Mouse (Mus musculus) midbrain, embryonic 12.5 days (tissue): ENCODE data around the gene Itga10. TPM values are rescaled to one million over a fixed set of nuclear protein-coding genes. Genes with fewer than 3 reads are reported as not detected.
"Not testable (repeated sequence)": the region's sequence is repeated elsewhere in the genome, so short reads cannot be mapped to it uniquely, and the experiment has no call there.

Source experiments
- ATAC-seq: fragments of 200-750 bp; cut with Nextera tagmentation; 2 replicates; pipeline ENCODE4 v1.8.0; 2017; ENCODE audit warnings: low read depth, moderate TSS enrichment, moderate library complexity; ENCODE audit not compliant: low FRiP score
- H3K27ac ChIP-seq: fragments of 300-500 bp; sonication (generic); replicated peaks from 2 replicates; pipeline ENCODE4 v1.5.1; 2016; ENCODE audit warnings: mild to moderate bottlenecking
- H3K27me3 ChIP-seq: fragments of 300-500 bp; sonication (generic); 2 replicates; pipeline ENCODE4 v1.6.1; 2016; ENCODE audit warnings: mild to moderate bottlenecking
- H3K36me3 ChIP-seq: fragments of 300-500 bp; sonication (generic); 2 replicates; pipeline ENCODE4 v1.6.1; 2016
- H3K4me1 ChIP-seq: fragments of 300-500 bp; sonication (generic); 2 replicates; pipeline ENCODE4 v1.6.1; 2016
- H3K4me2 ChIP-seq: fragments of 300-500 bp; sonication (generic); replicated peaks from 2 replicates; pipeline ENCODE4 v1.6.1; 2016; ENCODE audit warnings: mild to moderate bottlenecking, moderate library complexity
- H3K4me3 ChIP-seq: fragments of 300-500 bp; sonication (generic); 2 replicates; pipeline ENCODE4 v1.5.1; 2016; ENCODE audit warnings: mild to moderate bottlenecking
- H3K9ac ChIP-seq: fragments of 300-500 bp; sonication (generic); replicated peaks from 2 replicates; pipeline ENCODE4 v1.6.1; 2016; ENCODE audit warnings: mild to moderate bottlenecking, moderate library complexity
- H3K9me3 ChIP-seq: fragments of 300-500 bp; sonication (generic); 2 replicates; pipeline ENCODE4 v1.6.1; 2016; ENCODE audit warnings: mild to moderate bottlenecking
- WGBS: fragments of 180-500 bp; shearing (Covaris S2); methylation state at CpG from one replicate; pipeline ENCODE4 v1.1.7; 2016; 5-methylcytosine and 5-hydroxymethylcytosine counted together
- polyA plus RNA-seq: library from polyadenylated mRNA; unstranded; fragments of >200 nt; fragmentation: Nextera tagmentation; extraction: Ambion mirVana; gene quantifications from 2 replicates; pipeline ENCODE4 v1.2.1, GENCODE M21; 2016

The Itga10 gene
- polyA plus RNA-seq, 1 experiment from 2014 or later = 0.85 TPM

GRCm38 (mm10) chr3:96602704-96603084 lies 42.7 kb upstream of the Itga10 start:
- WGBS = 34% methylated on average over 5 of the region's 5 CpGs
- Histone ChIP-seq H3K4me3 (peak overlapping the region; percentile 95), H3K27me3 (peaks cover 10% of the 10 kb centered on the region), H3K9ac (peak overlapping the region; percentile 98), H3K4me2 (peak overlapping the region; percentile 70), H3K4me1 (peaks cover 51% of the 10 kb centered on the region), H3K36me3 (peaks cover 7% of the 10 kb centered on the region), H3K27ac (peak overlapping the region; percentile 97), H3K9me3 (no peaks in the 10 kb centered on the region)
- no peak for ATAC-seq

GRCm38 (mm10) chr3:96603311-96603710 lies 42.1 kb upstream of the Itga10 start:
- Histone ChIP-seq H3K4me3 (peak overlapping the region; percentile 95), H3K36me3 (peaks cover 7% of the 10 kb centered on the region), H3K9me3 (no peaks in the 10 kb centered on the region), H3K27me3 (peaks cover 10% of the 10 kb centered on the region), H3K27ac (peak overlapping the region; percentile 97), H3K4me2 (peak overlapping the region; percentile 70), H3K9ac (peak overlapping the region; percentile 98), H3K4me1 (peaks cover 45% of the 10 kb centered on the region)
- WGBS = 45% methylated on average over 5 of the region's 5 CpGs
- ATAC-seq = no peak

GRCm38 (mm10) chr3:96606007-96606406 lies 39.4 kb upstream of the Itga10 start:
- H3K9me3 ChIP-seq, H3K4me3 ChIP-seq, H3K27ac ChIP-seq, H3K36me3 ChIP-seq, H3K4me2 ChIP-seq, H3K9ac ChIP-seq, H3K27me3 ChIP-seq, ATAC-seq: not testable (repeated sequence)
- 90% methylated on average over 4 of the region's 4 CpGs for WGBS
- peaks cover 33% of the 10 kb centered on the region for H3K4me1 ChIP-seq

GRCm38 (mm10) chr3:96606618-96607017 lies 38.8 kb upstream of the Itga10 start:
- ATAC-seq = no peak
- Histone ChIP-seq H3K4me1 (peaks cover 33% of the 10 kb centered on the region), H3K4me3 (no peak overlapping the region), H3K9ac (no peak overlapping the region), H3K27ac (no peak overlapping the region), H3K27me3 (no peaks in the 10 kb centered on the region), H3K9me3 (no peaks in the 10 kb centered on the region), H3K4me2 (no peak overlapping the region), H3K36me3 (peaks cover 7% of the 10 kb centered on the region)
- 90% methylated on average over 4 of the region's 4 CpGs for WGBS

- 94% methylated on average over 3 of the region's 3 CpGs for WGBS
- H3K27ac ChIP-seq = no peak overlapping the region
- no peaks in the 10 kb centered on the region for H3K27me3 ChIP-seq
- ATAC-seq = no peak
- H3K9me3 ChIP-seq = no peaks in the 10 kb centered on the region
- H3K4me3 ChIP-seq = no peak overlapping the region
- no peak overlapping the region for H3K9ac ChIP-seq
- H3K4me2 ChIP-seq = no peak overlapping the region
- no peaks in the 10 kb centered on the region for H3K4me1 ChIP-seq
- H3K36me3 ChIP-seq = peaks cover 72% of the 10 kb centered on the region
Measured at GRCm38 (mm10) chr3:96617941-96618340, 27.4 kb upstream of the Itga10 start.

GRCm38 (mm10) chr3:96623201-96623600 lies 22.2 kb upstream of the Itga10 start:
- no peak overlapping the region for H3K4me2 ChIP-seq
- no peaks in the 10 kb centered on the region for H3K27me3 ChIP-seq
- peaks cover 59% of the 10 kb centered on the region for H3K36me3 ChIP-seq
- 95% methylated on average over 4 of the region's 4 CpGs for WGBS
- H3K9ac ChIP-seq = no peak overlapping the region
- H3K27ac ChIP-seq = no peak overlapping the region
- no peaks in the 10 kb centered on the region for H3K9me3 ChIP-seq
- no peaks in the 10 kb centered on the region for H3K4me1 ChIP-seq
- ATAC-seq = no peak
- H3K4me3 ChIP-seq = no peak overlapping the region

GRCm38 (mm10) chr3:96629729-96630600 lies 15.4 kb upstream of the Itga10 start, which contains the start of gene Rbm8a:
Gene Rbm8a (plus strand): TSS chr3:96629933.
- ATAC-seq = peak; percentile 92
- Histone ChIP-seq H3K4me2 (peak within 1 kb of the TSS; percentile 85), H3K4me1 (peaks cover 18% of the 10 kb centered on the region), H3K27ac (peak within 1 kb of the TSS; percentile 72; the same call in 1 of the 2 replicates), H3K9me3 (no peaks in the 10 kb centered on the region), H3K27me3 (no peaks in the 10 kb centered on the region), H3K4me3 (peak within 1 kb of the TSS; percentile 71), H3K9ac (peak within 1 kb of the TSS; percentile 76), H3K36me3 (peaks cover 27% of the 10 kb centered on the region)
- WGBS = under 1% methylated on average over 48 of the region's 48 CpGs

- H3K9ac ChIP-seq = no peak overlapping the region
- no peak overlapping the region for H3K27ac ChIP-seq
- no peak overlapping the region for H3K4me2 ChIP-seq
- no peak for ATAC-seq
- no peak overlapping the region for H3K4me3 ChIP-seq
- peaks cover 20% of the 10 kb centered on the region for H3K36me3 ChIP-seq
- no peaks in the 10 kb centered on the region for H3K27me3 ChIP-seq
- peaks cover 32% of the 10 kb centered on the region for H3K4me1 ChIP-seq
- H3K9me3 ChIP-seq = no peaks in the 10 kb centered on the region
Measured at GRCm38 (mm10) chr3:96632058-96632457, 13.3 kb upstream of the Itga10 start.

- Histone ChIP-seq H3K9me3 (no peaks in the 10 kb centered on the region), H3K4me1 (peaks cover 31% of the 10 kb centered on the region), H3K27me3 (no peaks in the 10 kb centered on the region), H3K9ac (no peak overlapping the region), H3K27ac (no peak overlapping the region), H3K36me3 (peaks cover 32% of the 10 kb centered on the region), H3K4me3 (no peak overlapping the region), H3K4me2 (no peak overlapping the region)
- ATAC-seq = no peak
- WGBS = 74% methylated on average over 1 of the region's 1 CpGs
Measured at GRCm38 (mm10) chr3:96634015-96634414, 11.4 kb upstream of the Itga10 start.

GRCm38 (mm10) chr3:96634928-96635879 lies 10.2 kb upstream of the Itga10 start, which contains the start of the genes Pex11b and Gm42957:
Gene Pex11b (plus strand): TSS chr3:96635376.
Gene Gm42957 (plus strand): TSS chr3:96635474.
- no peaks in the 10 kb centered on the region for H3K9me3 ChIP-seq
- no peaks in the 10 kb centered on the region for H3K27me3 ChIP-seq
- ATAC-seq = peak; percentile 85
- WGBS = 2% methylated on average over 60 of the region's 60 CpGs
- H3K4me2 ChIP-seq = peak within 1 kb of the TSS; percentile 89
- H3K4me1 ChIP-seq = peaks cover 28% of the 10 kb centered on the region
- H3K36me3 ChIP-seq = peaks cover 42% of the 10 kb centered on the region
- H3K27ac ChIP-seq = peak within 1 kb of the TSS; percentile 87
- peak within 1 kb of the TSS; percentile 94 for H3K9ac ChIP-seq
- H3K4me3 ChIP-seq = peak within 1 kb of the TSS; percentile 92

GRCm38 (mm10) chr3:96635906-96636305 lies 9.5 kb upstream of the Itga10 start:
- Histone ChIP-seq H3K4me1 (peaks cover 24% of the 10 kb centered on the region), H3K9ac (peak overlapping the region; percentile 94), H3K9me3 (no peaks in the 10 kb centered on the region), H3K4me2 (peak overlapping the region; percentile 89), H3K4me3 (peak overlapping the region; percentile 92), H3K36me3 (peaks cover 44% of the 10 kb centered on the region), H3K27me3 (no peaks in the 10 kb centered on the region), H3K27ac (peak overlapping the region; percentile 87)
- WGBS = 10% methylated on average over 15 of the region's 15 CpGs
- no peak; the same call in 1 of the 2 replicates for ATAC-seq
